Mouse (Mus musculus) frontal cortex, postnatal 14 days (tissue): ENCODE measurements around the gene Srxn1.

ENCODE experiments used
- DNase-seq, 2 experiments: peaks; one replicate each; pipeline ENCODE4 v3.0.0; 2022; ENCODE audit warnings: low spot score in 2 of 2

The Srxn1 gene

DNA sequence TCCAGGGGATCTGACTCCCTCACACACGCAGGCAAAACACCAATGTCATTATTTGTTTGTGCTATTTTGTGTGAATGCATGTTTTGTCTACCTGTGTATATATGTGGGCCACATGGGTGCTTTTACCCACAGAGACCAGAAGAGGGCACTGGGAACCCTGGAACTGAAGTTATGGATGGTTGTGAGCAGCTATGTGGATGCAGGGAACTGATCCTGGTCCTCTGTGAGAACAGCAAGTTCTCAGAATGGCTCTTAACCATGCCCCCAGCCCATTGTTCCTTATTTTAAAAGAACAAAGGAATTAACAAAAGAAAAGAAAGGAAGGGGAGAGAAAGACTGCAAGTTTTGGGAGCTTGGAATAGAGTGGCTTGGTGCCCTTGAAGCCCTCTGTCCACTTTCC is 54.2 kb downstream of the Srxn1 start:
- DNase-seq: no peak
